Mouse (Mus musculus) liver, embryonic 15.5 days (tissue): ENCODE measurements around the gene Zmym6. TPM values are rescaled to one million over a fixed set of nuclear protein-coding genes. Genes with fewer than 3 reads are reported as not detected.
A peak's percentile ranks its signal among the peaks of the same experiment; 100 is the strongest.

Experiments used
- ATAC-seq: fragments of 200-750 bp; cut with Nextera tagmentation; 2 replicates; pipeline ENCODE4 v1.8.0; 2017; ENCODE audit warnings: moderate number of reproducible peaks, mild to moderate bottlenecking, moderate library complexity; ENCODE audit not compliant: insufficient read depth
- H3K27ac ChIP-seq: fragments of 300-500 bp; sonication (generic); replicated peaks from 2 replicates; pipeline ENCODE4 v1.5.1; 2015; ENCODE audit warnings: mild to moderate bottlenecking, inconsistent platforms
- H3K27me3 ChIP-seq: fragments of 300-500 bp; sonication (generic); 2 replicates; pipeline ENCODE4 v1.6.1; 2015; ENCODE audit warnings: mild to moderate bottlenecking, inconsistent platforms
- H3K36me3 ChIP-seq: fragments of 300-500 bp; sonication (generic); replicated peaks from 2 replicates; pipeline ENCODE4 v1.6.1; 2015; ENCODE audit warnings: moderate library complexity, mild to moderate bottlenecking, inconsistent platforms
- H3K4me1 ChIP-seq: fragments of 300-500 bp; sonication (generic); replicated peaks from 2 replicates; pipeline ENCODE4 v1.6.1; 2015; ENCODE audit warnings: inconsistent platforms
- H3K4me2 ChIP-seq: fragments of 300-500 bp; sonication (generic); 2 replicates; pipeline ENCODE4 v1.6.1; 2015; ENCODE audit warnings: moderate library complexity, mild to moderate bottlenecking, inconsistent platforms
- H3K4me3 ChIP-seq: fragments of 300-500 bp; sonication (generic); replicated peaks from 2 replicates; pipeline ENCODE4 v1.5.1; 2015; ENCODE audit warnings: mild to moderate bottlenecking, inconsistent platforms
- H3K9ac ChIP-seq: fragments of 300-500 bp; sonication (generic); 2 replicates; pipeline ENCODE4 v1.6.1; 2015; ENCODE audit warnings: moderate library complexity, mild to moderate bottlenecking, inconsistent platforms
- H3K9me3 ChIP-seq: fragments of 300-500 bp; sonication (generic); replicated peaks from 2 replicates; pipeline ENCODE4 v1.6.1; 2016; ENCODE audit warnings: inconsistent platforms
- WGBS: fragments of 180-500 bp; shearing (Covaris S2); methylation state at CpG from one replicate; pipeline ENCODE4 v1.1.7; 2015; ENCODE audit warnings: mixed read lengths; ENCODE audit not compliant: insufficient replicate concordance; 5-methylcytosine and 5-hydroxymethylcytosine counted together
- polyA plus RNA-seq: library from polyadenylated mRNA; unstranded; fragments of >200 nt; fragmentation: Nextera tagmentation; extraction: Ambion mirVana; gene quantifications from 2 replicates; pipeline ENCODE4 v1.2.1, GENCODE M21; 2015

The Zmym6 gene
- 2.5 and 2.8 TPM in 2 replicates for polyA plus RNA-seq

GRCm38 (mm10) chr4:127076875-127077548 lies at the start of gene Zmym6:
Zmym6 (plus strand) TSS chr4:127077383.
- H3K27me3 ChIP-seq = no peaks in the 10 kb centered on the region; the same call in 1 of the 2 replicates
- peak within 1 kb of the TSS; percentile 55 for H3K9ac ChIP-seq
- no peaks in the 10 kb centered on the region for H3K36me3 ChIP-seq
- H3K4me3 ChIP-seq = peak within 1 kb of the TSS; percentile 59
- under 1% methylated on average over 46 of the region's 46 CpGs for WGBS
- H3K4me1 ChIP-seq = peaks cover 14% of the 10 kb centered on the region
- H3K9me3 ChIP-seq = no peaks in the 10 kb centered on the region
- peak within 1 kb of the TSS; percentile 74 for H3K27ac ChIP-seq
- ATAC-seq = peak; percentile 90
- H3K4me2 ChIP-seq = peak within 1 kb of the TSS; percentile 78

DNA sequence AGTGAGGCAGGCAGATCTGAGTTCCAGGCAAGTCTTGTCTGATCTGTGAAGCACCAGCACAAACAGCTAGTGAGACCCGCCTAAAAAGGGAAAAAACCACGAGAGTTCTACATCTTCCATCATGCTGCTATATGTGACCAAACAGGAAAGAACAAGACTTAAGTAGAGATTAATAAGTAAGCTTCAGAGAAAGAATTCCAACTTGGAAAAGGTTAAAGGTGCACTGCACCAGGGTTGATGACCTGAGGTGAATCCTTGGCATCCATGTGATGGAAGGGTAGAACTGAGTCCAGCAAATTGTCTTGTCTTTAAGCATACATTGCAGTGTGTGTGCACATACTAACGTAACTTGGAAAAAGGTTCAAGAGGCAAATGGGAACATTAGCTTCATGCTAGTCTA lies 40.0 kb upstream of the Zmym6 start:
- 70% methylated on average over 3 of the region's 3 CpGs for WGBS
- Histone ChIP-seq H3K9ac (no peak overlapping the region), H3K27me3 (no peaks in the 10 kb centered on the region), H3K9me3 (no peaks in the 10 kb centered on the region), H3K27ac (no peak overlapping the region), H3K4me1 (no peaks in the 10 kb centered on the region), H3K4me2 (no peak overlapping the region), H3K4me3 (no peak overlapping the region), H3K36me3 (peaks cover 95% of the 10 kb centered on the region)
- no peak for ATAC-seq

GRCm38 (mm10) chr4:127037908-127038827 lies 39.0 kb upstream of the Zmym6 start:
- Histone ChIP-seq H3K4me2 (no peak overlapping the region), H3K9ac (no peak overlapping the region), H3K4me3 (no peak overlapping the region), H3K27me3 (no peaks in the 10 kb centered on the region), H3K9me3 (no peaks in the 10 kb centered on the region), H3K36me3 (peaks cover 94% of the 10 kb centered on the region), H3K27ac (no peak overlapping the region), H3K4me1 (no peaks in the 10 kb centered on the region)
- ATAC-seq = peak; percentile 17; the same call in 1 of the 2 replicates
- 74% methylated on average over 8 of the region's 8 CpGs for WGBS

DNA sequence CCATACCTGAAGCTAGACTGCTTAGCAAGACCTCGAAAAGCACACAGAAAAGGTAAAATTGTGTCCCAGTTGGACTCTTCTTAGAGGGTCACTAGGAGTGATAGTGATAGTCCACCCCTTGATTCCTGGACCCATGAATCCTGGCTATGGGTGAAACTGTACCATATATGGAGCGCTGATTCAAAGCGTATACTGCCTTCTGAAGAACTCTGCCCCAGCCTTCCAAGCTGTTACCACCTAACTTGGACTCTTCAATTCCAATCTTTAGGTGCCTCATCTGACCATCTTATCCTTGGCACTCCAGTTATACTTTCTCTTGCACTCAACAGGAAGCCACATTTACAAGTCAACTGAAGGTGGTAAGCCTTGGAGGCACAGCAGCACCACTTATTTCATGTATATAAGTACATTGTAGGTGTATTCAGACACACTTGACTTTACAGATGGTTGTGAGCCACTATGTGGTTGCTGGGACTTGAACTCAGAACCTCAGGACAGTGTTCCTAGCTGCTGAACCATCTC lies 38.3 kb upstream of the Zmym6 start:
- peaks cover 93% of the 10 kb centered on the region for H3K36me3 ChIP-seq
- no peaks in the 10 kb centered on the region for H3K9me3 ChIP-seq
- H3K9ac ChIP-seq = no peak overlapping the region
- 83% methylated on average over 3 of the region's 3 CpGs for WGBS
- peak; percentile 10; the same call in 1 of the 2 replicates for ATAC-seq
- no peak overlapping the region for H3K27ac ChIP-seq
- H3K27me3 ChIP-seq = no peaks in the 10 kb centered on the region
- H3K4me3 ChIP-seq = no peak overlapping the region
- no peak overlapping the region for H3K4me2 ChIP-seq
- no peaks in the 10 kb centered on the region for H3K4me1 ChIP-seq

GRCm38 (mm10) chr4:127039871-127040483 lies 37.2 kb upstream of the Zmym6 start:
- Histone ChIP-seq H3K36me3 (peaks cover 93% of the 10 kb centered on the region), H3K9ac (no peak overlapping the region)
- WGBS = 75% methylated on average over 3 of the region's 3 CpGs

DNA sequence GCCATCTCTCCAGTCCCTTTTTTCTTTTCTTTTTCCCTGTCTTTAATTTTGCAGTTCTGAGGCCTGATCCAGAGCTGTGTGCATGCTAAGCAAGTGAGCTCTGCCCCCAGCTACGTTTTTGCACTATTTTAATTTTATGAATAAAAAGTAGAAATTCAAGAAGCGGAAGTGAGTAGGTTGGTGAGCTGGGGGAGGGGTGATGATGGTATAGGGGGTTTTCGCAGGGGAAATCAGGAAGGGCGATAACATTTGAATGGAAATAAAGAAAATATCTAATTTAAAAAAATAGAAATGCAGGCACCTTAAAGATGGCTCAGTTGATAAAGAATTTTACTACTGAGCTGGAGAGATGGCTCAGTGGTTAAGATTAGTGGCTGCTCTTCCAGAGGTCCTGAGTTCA lies 33.6 kb upstream of the Zmym6 start:
- no peak overlapping the region for H3K9ac ChIP-seq
- no peak overlapping the region for H3K4me2 ChIP-seq
- no peak overlapping the region for H3K4me3 ChIP-seq
- 67% methylated on average over 4 of the region's 4 CpGs for WGBS
- no peak for ATAC-seq
- peaks cover 88% of the 10 kb centered on the region for H3K36me3 ChIP-seq
- H3K27ac ChIP-seq = no peak overlapping the region
- H3K27me3 ChIP-seq = no peaks in the 10 kb centered on the region
- H3K9me3 ChIP-seq = no peaks in the 10 kb centered on the region
- H3K4me1 ChIP-seq = no peaks in the 10 kb centered on the region

More at GRCm38 (mm10) chr4:127039871-127040483, 37.2 kb upstream of the Zmym6 start:
- Histone ChIP-seq H3K27me3 (no peaks in the 10 kb centered on the region), H3K4me2 (no peak overlapping the region), H3K9me3 (no peaks in the 10 kb centered on the region), H3K4me1 (no peaks in the 10 kb centered on the region), H3K27ac (no peak overlapping the region), H3K4me3 (no peak overlapping the region)
- ATAC-seq = no peak

DNA sequence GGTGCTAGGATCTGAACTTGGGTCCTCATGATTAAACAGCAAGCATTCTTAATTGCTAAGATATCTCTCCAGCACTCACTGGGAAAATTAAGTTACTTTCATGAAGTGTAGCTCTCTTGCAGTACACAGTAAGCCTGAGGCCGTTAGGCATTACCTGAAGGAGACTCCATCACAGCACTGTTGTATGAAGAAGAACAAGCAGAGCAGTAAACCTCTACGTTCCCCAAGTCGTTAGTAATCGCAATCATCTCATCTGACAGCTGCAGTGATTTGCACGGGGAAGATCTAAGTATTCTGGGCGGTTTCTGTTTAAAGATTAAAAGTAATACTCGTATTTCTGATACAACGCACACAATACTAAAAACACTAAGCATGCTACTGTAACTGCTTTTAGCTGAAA lies 26.1 kb upstream of the Zmym6 start:
- H3K36me3 ChIP-seq = peaks cover 70% of the 10 kb centered on the region
- ATAC-seq = no peak
- no peak overlapping the region for H3K9ac ChIP-seq

GRCm38 (mm10) chr4:127053071-127053470 lies 24.1 kb upstream of the Zmym6 start:
- Histone ChIP-seq H3K4me3 (no peak overlapping the region), H3K4me1 (no peaks in the 10 kb centered on the region), H3K4me2 (no peak overlapping the region), H3K27me3 (no peaks in the 10 kb centered on the region), H3K9ac (no peak overlapping the region), H3K9me3 (no peaks in the 10 kb centered on the region), H3K36me3 (peaks cover 68% of the 10 kb centered on the region), H3K27ac (no peak overlapping the region)
- WGBS = 77% methylated on average over 5 of the region's 5 CpGs
- no peak for ATAC-seq

More for the DNA sequence above, 26.1 kb upstream of the Zmym6 start:
- Histone ChIP-seq H3K4me2 (no peak overlapping the region), H3K27ac (no peak overlapping the region), H3K4me1 (no peaks in the 10 kb centered on the region), H3K27me3 (no peaks in the 10 kb centered on the region), H3K4me3 (no peak overlapping the region), H3K9me3 (no peaks in the 10 kb centered on the region)
- 76% methylated on average over 8 of the region's 8 CpGs for WGBS

DNA sequence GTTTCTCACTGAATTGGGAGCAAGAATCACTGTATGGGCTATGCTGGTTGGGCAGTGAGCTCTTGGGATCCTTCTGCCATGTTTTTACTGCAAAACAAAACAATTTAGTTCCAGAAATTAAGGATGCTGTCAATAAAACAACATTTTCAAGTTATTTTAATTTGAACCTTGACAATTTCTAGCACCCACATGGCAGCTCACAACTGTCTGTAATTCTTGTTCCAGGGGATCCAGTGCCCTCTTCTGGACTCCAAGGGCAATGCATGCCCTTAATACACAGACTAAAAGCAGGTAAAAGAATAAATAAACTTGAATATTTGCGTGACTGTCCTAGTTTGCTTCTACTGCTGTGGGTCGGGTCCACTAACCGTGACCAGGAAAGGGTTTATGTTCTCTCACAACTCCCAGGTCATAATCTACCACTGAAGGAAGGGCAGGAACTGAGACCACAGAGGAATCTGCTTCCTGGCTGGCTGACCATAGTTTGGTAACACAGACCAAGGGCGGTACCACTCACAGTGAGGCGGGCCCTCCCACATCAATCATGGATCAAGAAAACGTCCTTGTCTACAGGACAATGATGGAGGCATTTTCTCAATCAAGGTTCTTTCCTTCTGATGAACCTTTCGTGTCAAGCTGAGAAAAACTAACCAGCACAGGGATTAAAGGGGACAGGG lies 22.5 kb upstream of the Zmym6 start:
- H3K4me1 ChIP-seq = 0 out of 2 replicates have a peak, but pooled peaks cover 3% of the 10 kb centered on the region
- no peak overlapping the region for H3K4me2 ChIP-seq
- no peaks in the 10 kb centered on the region for H3K27me3 ChIP-seq
- H3K9ac ChIP-seq = no peak overlapping the region
- WGBS = 55% methylated on average over 7 of the region's 7 CpGs
- H3K36me3 ChIP-seq = peaks cover 66% of the 10 kb centered on the region
- no peak overlapping the region for H3K4me3 ChIP-seq
- no peak overlapping the region for H3K27ac ChIP-seq
- H3K9me3 ChIP-seq = no peaks in the 10 kb centered on the region
- no peak for ATAC-seq

DNA sequence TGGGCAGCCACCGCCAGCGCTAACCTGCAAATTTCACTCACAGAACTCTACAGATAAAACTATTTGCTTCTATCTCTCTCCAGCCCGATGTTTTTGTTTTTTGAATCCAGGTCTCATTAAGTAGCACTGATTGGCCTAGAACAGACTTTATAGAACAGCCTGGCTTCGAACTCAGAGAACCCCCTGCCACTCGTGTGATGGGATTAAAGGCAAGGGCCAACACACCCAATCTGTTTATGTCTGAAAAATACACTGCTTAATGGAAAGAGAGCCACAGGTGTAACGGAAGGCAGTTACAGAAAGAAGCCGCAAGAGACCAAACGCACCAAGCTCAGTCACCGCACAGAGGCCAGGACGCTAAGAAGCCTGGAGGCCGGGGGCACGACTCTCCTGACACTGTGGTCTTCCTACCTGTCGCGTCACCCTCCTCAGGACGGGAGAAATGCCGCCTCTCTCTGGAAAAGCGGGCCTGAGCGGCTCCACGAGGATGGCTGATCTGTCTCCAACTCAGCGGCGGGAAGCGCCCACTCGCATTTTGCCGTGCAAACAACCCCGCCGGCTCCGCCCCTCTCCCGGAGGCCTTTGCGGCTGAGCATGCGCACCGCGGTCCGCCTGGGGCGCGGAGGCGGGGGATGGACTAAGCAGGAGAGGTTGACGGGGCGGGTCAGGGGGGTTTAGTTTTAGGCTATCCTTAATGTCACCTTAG lies 16.4 kb upstream of the Zmym6 start, which contains the start of gene Zmym1:
Gene Zmym1 (minus strand): TSS at position 568 of the 706 bp plus-strand sequence.
- H3K27ac ChIP-seq = peak within 1 kb of the TSS; percentile 81
- ATAC-seq = peak; percentile 95
- peaks cover 17% of the 10 kb centered on the region for H3K4me1 ChIP-seq
- H3K27me3 ChIP-seq = no peaks in the 10 kb centered on the region
- H3K9ac ChIP-seq = peak within 1 kb of the TSS; percentile 76
- H3K4me2 ChIP-seq = peak within 1 kb of the TSS; percentile 70
- H3K4me3 ChIP-seq = peak within 1 kb of the TSS; percentile 80
- WGBS = under 1% methylated on average over 38 of the region's 38 CpGs
- H3K36me3 ChIP-seq = peaks cover 28% of the 10 kb centered on the region
- no peaks in the 10 kb centered on the region for H3K9me3 ChIP-seq
